19 mouse cellular contexts compared by ENCODE assay signal in the genomic region with DNA sequence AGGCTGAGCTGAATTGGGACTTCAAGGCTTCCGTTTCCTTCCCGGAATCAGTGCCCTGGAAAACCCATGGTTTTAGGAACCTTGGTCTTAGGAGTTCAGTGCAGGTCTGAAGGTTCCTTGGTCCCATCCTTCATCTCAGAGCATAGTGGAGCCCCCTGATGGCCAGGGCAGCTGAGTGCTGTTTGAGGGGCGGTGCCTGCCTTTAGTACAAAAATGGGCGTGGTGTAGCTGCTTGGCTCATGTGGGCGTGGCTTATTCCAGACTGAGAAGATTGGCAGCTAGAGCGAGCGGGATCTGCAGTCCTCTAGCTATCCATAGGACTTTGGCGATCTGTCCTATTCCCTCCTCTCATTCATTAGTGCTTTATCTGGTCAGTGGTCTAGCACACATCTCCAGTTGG.
DNase-seq lines count a peak whose midpoint lies in the region; ATAC-seq and TF ChIP-seq lines count a peak whose summit lies in the region.
"Had no signal": no experiment of that assay in that cellular context is flagged by ENCODE, and none has a peak within 500 bp of the region (broad histone marks: within the 10 kb centered on the region; RNA-seq: fewer than 3 reads in every experiment).

No protein-coding gene starts in this region.

- TF ChIP-seq CTCF in intestine, postnatal 0 days (IDR thresholded peaks at IDR 0.05; ENCODE audit: low read depth) = 0 out of 2 replicates have a peak, but pooled peaks have one; percentile 18
- no peak for TF ChIP-seq CTCF in thymus, adult 2 months (IDR thresholded peaks at IDR 0.05; ENCODE audit: borderline replicate concordance, control insufficient read depth, extremely low read depth, insufficient read depth, low read length, poor library complexity)

- H3K4me2 ChIP-seq in intestine, postnatal 0 days (replicated peaks; ENCODE audit: low read depth) = no peak overlapping the region
- no peak overlapping the region for H3K4me2 ChIP-seq in intestine, embryonic 16.5 days (ENCODE audit: low read depth, low read length)
- H3K4me2 ChIP-seq: embryonic facial prominence, embryonic 15.5 days; forebrain, embryonic 15.5 days had no signal

- no peak for TF ChIP-seq POLR2A in thymus, adult 2 months (IDR thresholded peaks at IDR 0.05; ENCODE audit: control insufficient read depth, extremely low read depth, insufficient read depth, low read length, poor library complexity)

- no peak for ATAC-seq in intestine, postnatal 0 days
- ATAC-seq in intestine, embryonic 16.5 days = no peak
- ATAC-seq in frontal cortex, adult (ENCODE audit: low TSS enrichment) = no peak
- no peak for ATAC-seq in erythroid progenitor cell, adult 5-6 weeks (replicated peaks; ENCODE audit: low FRiP score, poor library complexity, severe bottlenecking)
- ATAC-seq: forebrain, embryonic 15.5 days; hindbrain, embryonic 16.5 days had no signal

- no peak overlapping the region for H3K27ac ChIP-seq in intestine, postnatal 0 days (ENCODE audit: low read depth, low read length)
- H3K27ac ChIP-seq in intestine, embryonic 16.5 days (ENCODE audit: low read length) = no peak overlapping the region
- no peak overlapping the region for H3K27ac ChIP-seq in thymus, adult 2 months (ENCODE audit: control insufficient read depth, insufficient read depth, low read length)
- H3K27ac ChIP-seq: embryonic facial prominence, embryonic 15.5 days; forebrain, embryonic 15.5 days; gastrocnemius, adult 2 months; liver, embryonic 14.5 days had no signal

- H3K4me3 ChIP-seq in intestine, postnatal 0 days (ENCODE audit: low read depth, low read length) = no peak overlapping the region
- H3K4me3 ChIP-seq in intestine, embryonic 16.5 days (ENCODE audit: low read length) = no peak overlapping the region
- H3K4me3 ChIP-seq in thymus, adult 2 months (ENCODE audit: control insufficient read depth, insufficient read depth, low read length) = no peak overlapping the region
- H3K4me3 ChIP-seq: embryonic facial prominence, embryonic 15.5 days; forebrain, embryonic 15.5 days; gastrocnemius, adult 2 months; megakaryocyte, embryonic 14.5 days had no signal

- H3K36me3 ChIP-seq in intestine, postnatal 0 days (ENCODE audit: control insufficient read depth, insufficient read depth) = no peaks in the 10 kb centered on the region
- H3K36me3 ChIP-seq in intestine, embryonic 16.5 days (ENCODE audit: control insufficient read depth, insufficient read depth, low read length) = no peaks in the 10 kb centered on the region
- H3K36me3 ChIP-seq in thymus, adult 2 months (ENCODE audit: control insufficient read depth, insufficient read depth, low read length) = no peaks in the 10 kb centered on the region
- H3K36me3 ChIP-seq: embryonic facial prominence, embryonic 15.5 days; forebrain, embryonic 15.5 days had no signal

- 39% methylated on average over 8 of the region's 8 CpGs for WGBS in intestine, postnatal 0 days
- 48% methylated on average over 8 of the region's 8 CpGs for WGBS in intestine, embryonic 16.5 days
- 82% methylated on average over 8 of the region's 8 CpGs for WGBS in thymus, adult 2 months

- 0 out of 2 replicates have a peak, but pooled peaks cover 2% of the 10 kb centered on the region for H3K9me3 ChIP-seq in intestine, postnatal 0 days (ENCODE audit: control insufficient read depth)
- peaks cover 5% of the 10 kb centered on the region for H3K9me3 ChIP-seq in intestine, embryonic 16.5 days (ENCODE audit: control insufficient read depth, low read length)
- H3K9me3 ChIP-seq: embryonic facial prominence, embryonic 15.5 days; forebrain, embryonic 15.5 days had no signal

- DNase-seq in thymus, postnatal 4 days = peak; percentile 18
- no peak for DNase-seq in thymus, adult 2 months
- DNase-seq in embryo, embryonic 10.5 days (ENCODE audit: low spot score) = peak; percentile 37
- DNase-seq in ovary, postnatal 14 days (ENCODE audit: low spot score) = no peak
- DNase-seq: adrenal gland, postnatal 10 days; B cell, adult 2 months; cerebellum, postnatal 14 days; gastrocnemius, adult 2 months; kidney, adult 8-10 months; thymus, postnatal 14 days had no signal

- no peaks in the 10 kb centered on the region for H3K27me3 ChIP-seq in intestine, postnatal 0 days (replicated peaks; ENCODE audit: control insufficient read depth, insufficient read depth, low read length)
- H3K27me3 ChIP-seq in intestine, embryonic 16.5 days (replicated peaks; ENCODE audit: control insufficient read depth, insufficient read depth, low read length) = no peaks in the 10 kb centered on the region
- no peaks in the 10 kb centered on the region for H3K27me3 ChIP-seq in thymus, adult 2 months (ENCODE audit: control insufficient read depth, insufficient read depth, low read length)
- H3K27me3 ChIP-seq: embryonic facial prominence, embryonic 15.5 days; forebrain, embryonic 15.5 days; megakaryocyte, embryonic 14.5 days had no signal

- H3K4me1 ChIP-seq in intestine, postnatal 0 days (replicated peaks; ENCODE audit: control insufficient read depth, insufficient read depth, low read length) = no peaks in the 10 kb centered on the region
- H3K4me1 ChIP-seq in intestine, embryonic 16.5 days (ENCODE audit: control insufficient read depth, insufficient read depth, low read length) = no peaks in the 10 kb centered on the region
- H3K4me1 ChIP-seq in thymus, adult 2 months (replicated peaks; ENCODE audit: control insufficient read depth, insufficient read depth, low read length) = peaks cover 11% of the 10 kb centered on the region
- H3K4me1 ChIP-seq: embryonic facial prominence, embryonic 15.5 days had no signal

- no peak overlapping the region for H3K9ac ChIP-seq in intestine, postnatal 0 days (ENCODE audit: low read depth, low read length)
- H3K9ac ChIP-seq in intestine, embryonic 16.5 days (ENCODE audit: low read depth, low read length) = no peak overlapping the region
- H3K9ac ChIP-seq: embryonic facial prominence, embryonic 15.5 days; forebrain, embryonic 15.5 days; liver, embryonic 14.5 days had no signal

Comparison
In these comparisons a context has a peak if more than half of its experiments do, and no peak if none do; other contexts are left out.
1. DNase-seq: peak in thymus, postnatal 4 days (single experiment) and embryo, embryonic 10.5 days (single experiment); none in thymus, adult 2 months (single experiment) and ovary, postnatal 14 days (single experiment).